Mouse (Mus musculus) kidney, adult 8-10 months (tissue): ENCODE measurements around the gene Lrp1.
A peak's percentile ranks its signal among the peaks of the same experiment; 100 is the strongest.

ENCODE experiments used
- DNase-seq, 2 experiments: peaks; one replicate each; pipeline ENCODE4 v3.0.0; 2022

Gene Lrp1

DNA sequence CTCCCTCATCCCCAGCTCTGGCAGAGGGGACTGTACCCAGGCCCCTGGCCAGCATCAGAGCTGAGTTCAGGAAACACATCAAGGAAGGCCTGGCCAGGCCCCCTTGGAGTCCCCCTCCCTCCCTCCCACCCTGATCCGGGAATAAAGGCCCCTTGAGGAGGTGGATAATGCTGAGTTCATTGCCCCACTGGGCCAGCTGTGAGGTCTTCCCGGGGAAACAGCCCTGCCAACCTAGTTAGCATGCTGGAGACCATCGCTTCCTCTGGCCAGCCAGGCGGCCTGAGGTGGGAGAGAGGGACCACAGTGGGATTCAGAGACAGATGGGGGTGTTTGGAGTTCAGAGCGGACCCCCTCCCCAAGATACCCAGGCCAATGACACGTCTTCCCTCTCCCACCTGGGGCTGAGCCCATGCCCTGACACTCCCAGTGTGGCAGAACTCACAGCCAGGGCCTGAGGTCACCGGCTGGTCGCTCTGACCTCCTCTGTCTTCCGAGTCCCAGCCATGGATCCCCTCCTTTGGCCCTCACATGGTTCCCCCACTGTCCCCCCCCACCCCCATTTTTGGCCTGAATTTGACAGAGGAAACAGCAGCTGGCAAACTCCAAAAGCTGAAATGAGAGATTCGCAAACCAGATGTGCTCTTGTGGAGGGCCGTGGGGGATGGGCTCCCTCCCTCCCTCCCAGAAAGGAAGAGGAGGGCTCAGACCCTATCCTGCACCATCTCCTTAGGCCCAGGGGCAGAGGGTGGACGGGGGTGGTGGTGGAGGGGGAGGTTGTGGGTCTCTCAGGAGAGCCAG is 6.5 kb downstream of the Lrp1 start:
- no peak for DNase-seq

DNA sequence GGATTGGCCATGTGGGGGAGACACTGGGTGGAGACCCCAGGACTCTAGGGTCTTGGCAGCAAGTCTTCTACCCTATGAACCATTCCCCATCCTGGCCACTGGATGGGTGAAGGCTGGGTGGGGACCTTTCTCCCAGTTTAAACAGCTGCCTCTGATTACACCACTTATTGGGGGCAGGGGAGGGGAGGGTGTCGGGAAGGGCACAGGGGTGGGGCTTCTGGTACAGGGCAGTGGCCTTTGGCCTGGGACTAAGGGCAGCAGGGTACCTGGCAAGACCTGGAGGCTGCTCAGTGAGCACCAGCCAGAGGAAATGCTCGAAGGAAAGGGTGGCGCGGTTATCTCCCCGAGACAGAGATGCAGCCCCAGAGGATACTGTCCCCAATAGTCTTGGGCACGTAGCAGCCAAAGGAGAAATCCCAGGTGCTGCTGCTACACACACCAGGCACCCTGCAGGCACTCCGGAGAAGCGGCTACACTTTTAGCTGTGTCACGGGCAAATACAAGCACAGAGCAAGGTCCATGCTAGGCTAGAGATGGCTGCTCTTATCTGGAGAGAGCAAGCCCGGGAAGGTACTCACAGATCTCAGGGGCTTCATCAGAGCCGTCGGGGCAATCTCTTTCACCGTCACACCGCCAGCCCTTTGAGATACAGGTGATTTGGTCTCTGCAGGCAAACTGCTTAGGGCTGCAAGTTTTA is 8.7 kb downstream of the Lrp1 start:
- DNase-seq: no peak

DNA sequence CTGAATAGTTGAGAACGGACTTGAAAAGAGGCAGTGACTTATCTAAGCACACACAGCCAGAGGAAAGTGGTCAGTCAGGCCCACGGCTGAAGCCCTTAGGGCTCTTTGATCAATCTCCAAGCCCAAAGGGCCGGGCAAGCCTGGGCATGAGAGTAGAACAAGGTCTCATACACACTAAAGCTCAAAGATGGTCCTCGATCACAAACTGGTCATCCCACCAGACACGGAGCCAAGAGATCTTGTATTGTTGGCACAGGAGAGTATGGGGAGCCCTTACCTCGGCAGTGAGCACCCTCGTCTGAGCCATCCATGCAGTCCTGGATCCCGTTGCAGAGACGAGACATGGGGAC is 10.9 kb downstream of the Lrp1 start:
- DNase-seq: no peak

DNA sequence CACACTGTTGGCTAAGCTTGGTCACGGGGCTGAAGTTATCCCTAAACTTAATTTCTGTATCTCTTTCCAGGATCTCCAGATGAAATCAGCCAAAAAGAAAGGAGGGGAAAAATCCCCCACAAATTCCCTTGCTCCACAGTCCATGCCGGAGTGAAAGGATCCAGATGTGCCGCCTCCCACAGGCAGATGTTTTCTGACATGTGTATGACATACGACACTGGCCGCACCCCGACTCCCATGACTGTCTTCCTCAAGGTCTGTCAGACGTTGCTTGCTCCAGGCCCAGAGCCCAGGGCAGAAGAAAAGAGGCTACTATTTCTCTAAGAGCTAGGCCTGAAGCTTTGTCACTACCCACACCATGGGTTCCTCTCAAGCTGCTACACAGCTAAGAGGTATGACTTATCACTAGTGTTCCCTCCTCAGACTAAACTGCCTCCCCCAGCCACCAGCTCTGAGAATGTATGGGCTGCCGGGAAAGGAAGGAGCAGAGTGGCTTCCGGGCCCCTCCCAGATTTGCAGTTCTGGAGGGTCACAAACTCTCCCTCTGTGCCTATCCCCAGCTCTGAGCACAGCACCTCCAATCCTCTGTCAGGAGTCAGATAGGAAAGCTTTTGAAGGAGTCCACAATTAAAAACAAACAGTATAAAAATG is 11.4 kb downstream of the Lrp1 start:
- DNase-seq: no peak

DNA sequence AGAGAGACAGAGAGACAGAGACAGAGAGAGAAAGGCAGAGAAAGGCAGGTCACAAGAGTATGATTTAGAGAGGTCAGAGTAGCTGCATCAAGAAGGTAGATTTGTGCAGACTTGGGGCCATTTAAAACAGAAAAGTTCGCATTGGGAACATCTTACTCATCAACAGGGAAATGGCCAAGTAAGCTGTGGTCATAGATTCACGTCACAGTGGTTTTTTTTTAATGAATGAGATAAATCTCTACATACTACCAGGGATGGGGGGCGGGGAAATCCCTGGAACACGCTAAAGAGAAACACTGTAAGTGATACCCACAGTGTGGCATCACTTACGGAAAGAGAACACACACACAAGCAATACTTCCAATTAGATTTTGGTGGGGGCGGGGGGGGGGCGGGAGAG is 13.9 kb downstream of the Lrp1 start:
- DNase-seq: no peak

DNA sequence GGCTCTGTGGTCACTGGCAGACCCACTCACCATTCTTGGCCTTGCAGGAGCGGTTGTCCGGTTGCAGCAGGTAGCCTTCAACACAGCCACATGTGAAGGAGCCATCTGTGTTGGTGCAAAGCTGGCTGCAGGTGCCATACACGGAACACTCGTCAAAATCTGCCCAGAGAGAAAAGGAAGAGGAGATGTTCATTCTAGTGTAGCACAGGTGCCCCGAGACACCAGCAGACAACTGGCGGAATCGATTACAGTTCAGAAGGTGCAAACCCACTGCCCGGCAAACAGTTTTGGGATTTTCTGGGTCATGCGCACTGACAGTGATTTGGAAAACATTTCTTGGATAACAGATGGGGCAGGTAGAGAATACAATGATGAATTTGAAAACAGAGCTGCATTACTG is 15.2 kb downstream of the Lrp1 start:
- no peak for DNase-seq

DNA sequence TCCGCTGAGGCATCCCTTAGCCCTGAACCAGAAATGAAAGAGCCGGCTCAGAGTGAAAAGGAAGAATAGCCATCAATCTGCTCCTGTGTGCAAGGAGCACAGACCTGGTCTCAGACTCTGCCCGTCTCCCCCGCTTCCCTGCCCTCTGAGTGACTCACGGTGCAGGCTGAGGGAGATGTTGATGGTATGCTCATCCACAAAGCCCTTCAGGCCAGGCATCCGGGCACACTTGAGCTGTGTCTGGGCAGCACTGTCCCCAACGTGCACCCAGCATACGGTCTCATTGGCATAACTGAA is 15.7 kb downstream of the Lrp1 start:
- no peak for DNase-seq

DNA sequence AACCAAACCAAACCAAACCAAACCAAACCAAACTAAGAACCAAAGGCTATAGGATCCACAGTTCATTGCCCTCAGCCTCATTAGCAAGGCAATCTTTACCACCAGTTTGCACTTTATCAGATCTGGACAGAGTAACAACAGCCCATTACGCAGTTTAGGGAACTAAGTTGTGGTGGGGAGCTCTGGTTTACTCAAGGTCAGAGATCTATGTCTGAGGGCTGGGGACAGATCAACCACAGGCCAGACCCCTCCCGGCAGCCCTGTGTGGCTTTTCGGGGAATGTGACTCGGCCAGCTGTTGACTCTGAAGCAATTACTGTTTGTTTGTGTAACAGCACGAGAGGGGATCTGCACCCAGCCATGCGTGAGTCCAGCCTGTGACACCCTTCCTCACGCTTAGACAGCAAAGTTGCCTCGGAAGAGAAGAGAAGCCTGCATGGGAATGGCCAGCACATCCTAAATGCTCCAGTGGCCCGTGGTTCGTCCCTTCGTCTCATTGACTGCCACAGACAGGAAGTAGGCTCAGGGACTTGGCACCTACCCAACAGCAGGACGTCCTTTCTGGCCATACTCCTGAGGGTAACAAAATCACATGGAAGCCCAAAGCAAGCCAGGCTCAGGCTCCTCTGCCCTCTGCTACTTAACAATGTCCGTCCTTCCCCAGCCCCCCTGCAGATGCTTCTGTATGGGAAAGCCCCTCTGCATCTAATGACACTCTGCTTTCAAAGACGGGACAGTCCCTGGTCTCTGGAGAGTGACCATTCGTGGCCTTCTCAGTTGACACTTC is 16.3 kb downstream of the Lrp1 start:
- DNase-seq: peak; percentile 64 to 65

DNA sequence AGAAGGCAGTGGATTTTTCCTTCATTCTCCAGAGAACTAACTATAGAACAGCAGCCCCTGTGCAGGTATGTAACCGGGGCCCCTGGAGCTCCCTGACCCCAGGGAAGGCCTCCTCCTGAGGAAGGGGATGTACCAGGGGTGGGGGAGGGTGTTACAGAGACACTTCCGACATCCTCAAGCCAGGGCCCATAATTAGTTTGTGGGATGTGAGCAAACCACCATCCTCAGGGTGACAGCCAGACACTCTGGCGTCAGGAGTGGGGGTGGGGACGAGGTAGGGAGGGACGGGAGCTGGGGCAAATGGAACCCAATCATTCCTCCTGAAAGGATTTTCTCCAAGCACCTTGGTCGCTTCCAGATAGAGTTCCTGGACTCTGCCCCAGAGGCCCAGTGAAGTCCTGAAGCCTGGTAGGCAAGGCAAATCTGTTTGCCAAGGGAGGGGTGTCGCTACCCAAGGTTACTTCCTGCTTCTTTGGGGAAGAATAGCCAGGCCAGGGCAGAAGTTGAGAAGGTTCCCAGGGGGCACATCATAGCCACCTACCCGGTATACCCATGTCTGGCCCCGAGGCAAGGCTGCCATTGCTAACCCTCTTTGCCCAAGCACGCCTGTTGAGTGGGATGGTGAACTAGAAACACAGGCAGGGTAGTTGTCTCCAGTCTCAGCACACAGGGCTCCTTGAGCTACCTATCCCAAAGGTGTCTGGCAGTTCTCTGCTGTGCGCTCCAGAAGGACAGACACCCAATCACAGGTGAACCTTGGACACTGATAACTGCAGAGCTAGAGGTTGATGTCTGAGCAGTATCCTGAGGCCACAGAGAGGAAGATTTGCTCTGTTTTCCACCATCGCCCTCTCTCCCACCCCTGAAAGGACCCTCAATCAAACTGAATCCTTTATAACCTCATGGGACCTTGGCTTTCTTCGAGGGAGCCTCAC is 17.2 kb downstream of the Lrp1 start:
- no peak for DNase-seq

DNA sequence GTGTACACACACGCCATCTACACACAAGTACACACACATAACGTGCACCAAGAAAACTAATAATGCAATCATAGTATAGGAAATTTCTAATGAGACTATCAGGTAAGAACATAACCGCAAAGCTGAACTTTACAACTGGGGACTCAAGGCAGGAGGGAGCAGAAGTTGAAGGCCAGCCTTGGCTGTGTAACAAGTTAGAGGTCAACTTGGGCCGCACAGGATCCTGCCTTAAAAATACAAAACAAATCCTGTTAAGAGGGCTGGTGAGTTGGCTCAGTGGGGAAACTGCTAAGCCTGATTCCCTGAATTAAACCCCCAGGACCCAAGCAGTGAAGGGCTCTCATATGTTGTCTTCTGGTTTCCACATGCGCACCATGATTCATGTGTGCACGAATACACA is 18.8 kb downstream of the Lrp1 start:
- DNase-seq: no peak

DNA sequence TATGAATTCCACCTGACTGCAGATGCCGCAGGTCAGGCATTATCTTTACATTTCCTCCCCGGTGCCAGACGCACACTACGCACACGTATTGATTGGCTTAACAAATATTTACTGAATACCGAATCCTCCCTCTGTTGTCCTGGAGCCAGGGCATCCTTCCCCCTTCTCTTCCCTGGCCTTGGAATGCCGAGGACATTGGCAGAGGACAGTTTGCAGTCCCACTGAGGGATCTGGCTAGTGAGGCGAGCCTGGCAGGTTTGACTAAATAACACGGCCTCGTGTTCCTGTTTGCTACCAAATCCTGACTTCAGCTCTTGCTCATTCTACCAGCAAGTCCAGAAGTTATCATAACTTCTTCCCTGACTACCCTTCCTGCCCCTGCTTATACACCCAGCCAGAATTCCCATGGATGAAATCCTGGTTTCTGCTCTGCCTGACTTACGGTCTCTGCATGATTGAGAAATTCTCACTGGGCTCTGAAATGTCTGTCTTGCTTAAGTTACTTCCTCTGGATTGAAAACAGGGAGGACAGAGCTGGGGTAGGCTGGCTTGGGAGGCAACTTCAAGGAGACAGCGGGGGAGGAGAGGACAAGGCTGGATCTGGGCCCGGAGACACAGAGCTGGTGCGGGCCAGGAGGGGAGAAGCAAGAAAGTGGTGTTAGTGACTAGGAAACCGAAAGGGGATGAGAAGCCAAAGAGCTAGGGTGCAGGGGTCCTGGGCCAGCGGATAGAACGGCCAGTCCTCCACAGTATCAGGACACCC is 21.0 kb downstream of the Lrp1 start:
- no peak for DNase-seq

DNA sequence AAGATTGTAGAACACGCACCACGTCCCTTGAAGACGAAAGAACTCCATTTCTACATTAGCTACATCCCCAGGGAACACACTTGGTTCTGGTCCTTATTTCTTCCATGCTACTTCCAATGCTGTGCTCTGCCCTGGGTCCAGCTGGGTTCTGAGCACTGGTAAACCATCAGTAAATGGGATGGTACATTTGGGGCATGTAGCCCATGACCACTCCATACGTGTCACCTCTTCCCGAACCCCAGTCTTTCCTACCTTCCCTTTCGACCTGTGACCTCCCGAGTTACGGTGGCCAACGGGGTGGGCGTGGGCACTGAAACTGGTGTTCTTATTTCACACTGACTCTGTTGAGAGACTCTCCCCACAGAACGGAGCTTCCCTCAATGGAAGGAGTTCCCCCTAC is 21.7 kb downstream of the Lrp1 start:
- DNase-seq: no peak

DNA sequence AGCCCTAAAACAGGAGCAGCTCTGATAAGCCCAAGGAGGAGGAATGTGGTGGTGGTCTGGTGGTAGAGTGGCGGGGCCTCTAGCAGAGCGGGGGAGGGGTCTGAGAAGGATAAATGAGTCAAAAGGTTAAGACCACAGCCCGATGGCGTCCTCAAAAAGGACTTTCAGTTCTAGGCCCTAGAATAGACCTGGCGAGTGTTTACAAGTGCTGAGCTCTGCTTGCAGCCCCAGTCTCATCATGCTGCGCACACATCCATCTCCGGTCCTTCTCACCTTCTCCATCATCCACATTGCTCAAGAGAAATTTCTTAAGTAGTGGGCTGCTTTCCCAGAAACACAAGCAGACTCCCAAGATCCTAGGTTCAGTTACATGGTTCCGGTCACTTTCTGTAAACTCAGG is 22.3 kb downstream of the Lrp1 start:
- DNase-seq: no peak

DNA sequence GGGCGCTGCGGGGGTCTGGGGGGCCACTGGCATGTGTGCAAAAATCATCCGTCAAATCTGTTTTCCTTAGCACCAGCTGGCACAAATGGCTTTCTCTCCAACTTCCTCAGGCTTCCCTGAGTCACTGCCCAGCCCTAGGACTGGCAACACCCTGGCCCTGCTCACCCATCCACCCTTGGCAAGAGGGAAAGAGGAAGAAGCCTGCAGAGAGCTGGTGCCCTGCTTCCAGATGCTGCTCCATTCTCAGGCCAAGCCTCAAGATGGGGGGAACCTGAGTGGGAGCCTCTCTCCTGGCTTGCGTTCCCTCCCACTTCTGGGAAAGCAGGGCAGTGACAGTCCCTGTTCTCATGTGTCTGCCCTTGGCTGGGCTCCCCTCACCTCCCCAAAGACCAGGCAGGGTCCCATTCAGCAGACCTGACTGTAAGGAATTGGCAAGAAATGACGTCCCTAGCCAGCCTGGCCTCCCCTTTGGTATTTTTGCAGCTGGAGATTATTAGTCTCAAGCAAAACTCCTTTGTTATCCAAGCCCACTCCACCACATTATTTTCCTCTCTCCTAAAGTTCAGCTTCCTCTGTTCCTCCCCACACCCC is 23.5 kb downstream of the Lrp1 start:
- DNase-seq: no peak

DNA sequence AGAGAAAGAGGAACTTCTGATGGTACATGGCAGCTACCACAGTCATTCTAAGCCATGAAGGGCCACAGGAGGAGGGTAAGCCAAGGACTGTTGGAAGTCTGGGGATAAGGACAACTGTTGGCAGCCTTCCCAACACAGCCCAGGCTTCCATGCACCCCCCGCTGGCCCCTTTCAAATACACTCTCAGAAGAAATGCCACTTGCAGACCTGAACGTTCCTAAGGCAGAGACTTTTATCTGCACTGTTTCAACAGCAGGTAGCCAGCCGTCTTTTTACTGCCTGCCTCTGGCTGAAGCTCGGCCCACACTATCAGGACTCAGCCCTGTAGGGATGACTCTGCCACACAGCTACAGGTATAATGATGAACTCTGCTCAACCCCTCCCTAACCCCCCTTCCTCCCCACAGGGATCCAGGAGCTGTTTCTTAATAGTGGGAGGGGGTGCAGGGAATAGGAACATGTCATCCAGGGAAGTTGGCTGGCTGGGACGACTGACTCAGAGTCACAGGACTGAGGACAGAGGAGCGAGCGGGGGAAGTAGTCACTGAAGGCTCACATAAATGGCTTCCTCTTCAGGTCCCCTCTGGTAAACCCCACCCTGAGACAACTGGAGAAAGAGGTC is 24.5 kb downstream of the Lrp1 start:
- DNase-seq: no peak

DNA sequence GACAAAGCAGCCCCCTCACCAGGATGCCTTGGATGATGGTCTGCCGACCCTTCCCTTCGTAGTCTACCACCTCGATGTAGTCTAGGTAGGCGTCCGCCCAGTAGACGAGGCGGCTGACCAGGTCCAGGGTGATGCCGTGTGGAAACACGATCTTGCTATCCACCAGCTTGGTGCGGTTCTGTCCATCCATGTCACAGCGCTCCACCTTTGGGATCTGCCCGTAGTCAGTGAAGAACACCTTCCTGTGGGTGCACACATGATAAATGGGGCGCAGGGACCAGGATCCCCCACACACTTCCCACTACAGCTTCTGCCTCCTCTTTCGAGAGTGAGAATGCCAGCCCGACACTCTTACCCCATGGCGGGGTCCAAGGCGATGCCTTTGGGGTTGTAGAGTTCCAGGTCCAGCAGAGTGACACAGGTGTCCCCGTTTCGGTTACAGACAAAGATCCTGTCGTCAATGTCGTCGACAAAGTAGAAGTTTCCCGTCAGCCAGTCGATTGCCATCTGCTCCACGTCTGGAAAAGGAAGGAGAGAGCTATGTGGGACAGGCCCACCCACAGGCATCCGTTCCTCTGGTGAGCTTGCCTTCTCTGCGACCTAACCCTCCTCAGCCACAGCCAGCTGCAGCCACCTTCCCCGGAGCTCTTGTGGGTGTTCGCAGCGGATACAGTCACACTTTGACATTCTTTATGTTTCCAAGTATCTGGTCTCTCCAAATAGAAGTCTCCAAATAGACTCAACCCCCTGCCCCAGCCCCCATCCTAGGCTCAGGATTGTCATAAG is 25.8 kb downstream of the Lrp1 start:
- DNase-seq: no peak

DNA sequence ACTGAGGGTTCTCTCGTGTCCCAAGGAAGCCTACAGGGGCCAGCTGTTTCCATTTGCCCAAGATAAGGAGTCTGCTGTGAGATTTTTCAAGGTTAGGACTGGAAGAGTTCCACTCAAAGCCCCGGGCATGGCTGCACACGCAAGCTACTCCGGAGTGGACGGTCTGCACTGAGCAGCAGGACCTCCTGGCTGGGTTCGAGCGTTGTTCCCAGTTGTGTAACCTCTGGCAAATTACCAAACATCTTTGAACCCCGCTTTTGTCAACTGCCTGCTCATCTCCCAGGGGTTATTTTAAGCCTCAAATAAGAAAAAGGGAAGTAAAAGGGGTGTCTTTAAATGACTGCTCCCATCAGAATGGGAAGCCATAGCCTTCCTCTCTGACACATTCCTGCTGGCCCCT is 26.5 kb downstream of the Lrp1 start:
- DNase-seq: no peak

DNA sequence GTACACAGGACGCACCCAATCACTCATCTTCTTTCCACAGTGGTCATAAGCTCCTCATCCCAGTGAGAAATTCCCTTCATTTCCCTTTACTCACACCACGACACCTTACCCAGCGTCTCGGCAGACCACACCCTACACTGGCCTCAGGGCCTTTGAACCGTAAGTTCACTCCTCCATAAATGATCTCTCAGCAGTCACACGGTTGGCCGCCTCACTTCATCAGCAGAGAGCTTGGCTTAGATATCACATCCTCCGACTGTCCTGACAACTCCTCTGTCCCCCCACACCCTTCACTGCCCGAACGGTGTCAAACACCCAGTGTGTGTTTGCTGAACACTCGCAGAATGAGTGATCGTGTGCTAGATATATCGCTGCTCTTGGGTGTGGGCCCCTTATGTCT is 28.1 kb downstream of the Lrp1 start:
- no peak for DNase-seq

DNA sequence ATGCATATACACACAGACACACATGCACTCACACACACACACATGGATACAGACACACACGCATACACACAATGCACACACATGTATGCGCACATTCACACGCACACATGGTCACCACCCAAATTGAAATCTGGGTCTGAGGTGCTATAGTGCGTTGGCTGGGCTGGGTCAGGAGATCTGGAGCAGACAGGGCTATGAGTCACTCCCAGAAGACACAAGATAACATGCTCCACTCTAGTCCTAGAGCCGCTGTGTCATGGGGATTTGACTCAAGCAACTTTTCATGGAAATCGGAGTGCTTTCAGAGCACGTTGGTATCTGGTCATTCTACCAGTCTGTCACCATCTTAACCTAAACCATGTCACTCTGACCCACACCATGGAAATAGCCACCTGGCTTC is 28.5 kb downstream of the Lrp1 start:
- no peak for DNase-seq

DNA sequence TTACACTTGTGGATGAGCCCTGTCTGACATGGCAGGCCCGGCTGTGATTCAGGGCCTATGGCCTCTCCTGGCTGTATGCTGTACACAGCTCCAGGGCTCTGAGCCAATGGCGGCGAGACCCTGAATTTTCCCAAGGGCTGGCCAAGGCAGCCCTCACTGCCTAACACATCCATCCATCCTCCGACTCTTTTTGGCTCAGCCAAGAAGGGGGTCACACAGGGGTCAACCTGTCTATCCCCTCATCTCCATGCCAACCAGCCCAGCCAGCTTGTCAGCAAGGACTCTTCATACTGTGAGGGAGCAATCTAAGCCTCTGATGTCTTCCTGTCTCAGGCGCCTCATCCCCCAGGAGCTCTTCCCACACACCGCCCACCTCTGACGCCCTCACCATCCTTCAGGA is 29.4 kb downstream of the Lrp1 start:
- no peak for DNase-seq
